Mouse (Mus musculus) liver, postnatal 0 days (tissue): ENCODE measurements around the gene Fam234a.

Experiments used
- CTCF ChIP-seq: sonication (generic); IDR thresholded peaks from 2 replicates; pipeline ENCODE4 v1.5.1; 2016; ENCODE audit warnings: antibody characterized with exemption, low read depth
- EP300 ChIP-seq: IDR thresholded peaks from 2 replicates; pipeline ENCODE4 v1.6.1; 2016; ENCODE audit warnings: antibody characterized with exemption, low read depth, mild to moderate bottlenecking

DNA sequence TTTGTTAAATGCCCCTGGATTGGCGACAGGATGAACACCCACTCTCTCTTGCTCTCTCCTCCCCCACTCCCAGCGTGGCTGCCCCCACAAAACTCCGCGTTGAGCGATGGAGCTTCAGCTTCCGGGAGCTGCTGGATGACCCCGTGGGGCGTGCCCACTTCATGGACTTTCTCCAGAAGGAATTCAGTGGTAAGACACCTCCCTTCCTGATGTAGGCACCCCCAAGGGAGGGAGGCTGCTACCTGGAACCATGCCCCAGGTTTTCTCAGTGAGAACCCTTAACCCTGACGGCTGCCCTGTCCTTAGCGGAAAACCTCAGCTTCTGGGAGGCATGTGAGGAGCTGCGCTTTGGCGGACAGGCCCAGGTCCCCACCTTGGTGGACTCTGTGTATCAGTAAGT lies 36.4 kb downstream of the Fam234a start, which contains the start of gene Arhgdig:
- TF ChIP-seq CTCF (no peak), EP300 (no peak)
